Mouse (Mus musculus) erythroblast, embryonic 14.5 days (primary cell): Measurements from ENCODE around the gene Xrcc3. TPM values are rescaled to one million over a fixed set of nuclear protein-coding genes. Genes with fewer than 3 reads are reported as not detected.

Experiments
- H3K27me3 ChIP-seq: 2 replicates; pipeline ENCODE4 v1.6.1; 2012; ENCODE audit warnings: inconsistent platforms; ENCODE audit not compliant: control insufficient read depth
- H3K36me3 ChIP-seq: 2 replicates; pipeline ENCODE4 v1.6.1; 2012; ENCODE audit warnings: mild to moderate bottlenecking, inconsistent platforms; ENCODE audit not compliant: control insufficient read depth
- H3K4me1 ChIP-seq: 2 replicates; pipeline ENCODE4 v1.6.1; 2012; ENCODE audit warnings: inconsistent platforms; ENCODE audit not compliant: control insufficient read depth
- H3K4me3 ChIP-seq: replicated peaks from 2 replicates; pipeline ENCODE3; 2012; ENCODE audit warnings: moderate library complexity, mild to moderate bottlenecking, inconsistent platforms
- H3K9me3 ChIP-seq: 2 replicates; pipeline ENCODE4 v1.6.1; 2012; ENCODE audit warnings: low read length, inconsistent platforms, mixed read lengths; ENCODE audit not compliant: control insufficient read depth
- GATA1 ChIP-seq: IDR thresholded peaks from 2 replicates; pipeline ENCODE4 v1.6.1; 2012; ENCODE audit warnings: low read length, inconsistent platforms, mixed read lengths
- TAL1 ChIP-seq: IDR thresholded peaks from 3 replicates; pipeline ENCODE4 v1.6.1; 2012; ENCODE audit warnings: low read length, inconsistent platforms, mixed read lengths
- polyA plus RNA-seq: library from polyadenylated mRNA; stranded (reverse); fragments of >175 nt; gene quantifications from 2 replicates; pipeline ENCODE4 v1.2.3, GENCODE M21; 2012

Xrcc3 gene
- polyA plus RNA-seq, 1 experiment: 0.85 TPM

- Histone ChIP-seq H3K4me3 (no peak overlapping the region), H3K4me1 (peaks cover 9% of the 10 kb centered on the region), H3K9me3 (no peaks in the 10 kb centered on the region), H3K27me3 (no peaks in the 10 kb centered on the region), H3K36me3 (peaks cover 39% of the 10 kb centered on the region)
- no peak for TF ChIP-seq TAL1
- no peak for TF ChIP-seq GATA1
Measured at GRCm38 (mm10) chr12:111843470-111843869, 29.8 kb upstream of the Xrcc3 start.

GRCm38 (mm10) chr12:111842565-111843433 lies 29.1 kb upstream of the Xrcc3 start:
- Histone ChIP-seq H3K9me3 (no peaks in the 10 kb centered on the region), H3K4me1 (peaks cover 3% of the 10 kb centered on the region), H3K4me3 (no peak overlapping the region), H3K36me3 (peaks cover 46% of the 10 kb centered on the region), H3K27me3 (no peaks in the 10 kb centered on the region)
- TF ChIP-seq TAL1 (no peak), GATA1 (no peak)

- TF ChIP-seq GATA1: no peak
- TF ChIP-seq TAL1: peak; percentile 53; the same call in 2 of the 3 replicates
- Histone ChIP-seq H3K9me3 (no peaks in the 10 kb centered on the region), H3K4me3 (peak overlapping the region; percentile 57), H3K4me1 (peaks cover 58% of the 10 kb centered on the region), H3K36me3 (peaks cover 98% of the 10 kb centered on the region), H3K27me3 (no peaks in the 10 kb centered on the region)
Measured at GRCm38 (mm10) chr12:111833457-111833856, 19.8 kb upstream of the Xrcc3 start.

GRCm38 (mm10) chr12:111832643-111833042 lies 19.0 kb upstream of the Xrcc3 start:
- Histone ChIP-seq H3K27me3 (no peaks in the 10 kb centered on the region), H3K36me3 (peaks cover 99% of the 10 kb centered on the region), H3K4me1 (peaks cover 58% of the 10 kb centered on the region), H3K9me3 (no peaks in the 10 kb centered on the region), H3K4me3 (no peak overlapping the region)
- TF ChIP-seq GATA1 (no peak), TAL1 (no peak)

GRCm38 (mm10) chr12:111830375-111830774 lies 16.7 kb upstream of the Xrcc3 start:
- H3K27me3 ChIP-seq: no peaks in the 10 kb centered on the region
- peaks cover 53% of the 10 kb centered on the region for H3K4me1 ChIP-seq
- H3K4me3 ChIP-seq: no peak overlapping the region
- no peaks in the 10 kb centered on the region for H3K9me3 ChIP-seq
- no peak for TF ChIP-seq TAL1
- TF ChIP-seq GATA1: no peak
- H3K36me3 ChIP-seq: peaks cover 99% of the 10 kb centered on the region

- H3K27me3 ChIP-seq: no peaks in the 10 kb centered on the region
- H3K4me1 ChIP-seq: peaks cover 49% of the 10 kb centered on the region
- no peaks in the 10 kb centered on the region for H3K9me3 ChIP-seq
- no peak for TF ChIP-seq GATA1
- TF ChIP-seq TAL1: no peak
- H3K4me3 ChIP-seq: no peak overlapping the region
- H3K36me3 ChIP-seq: peaks cover 99% of the 10 kb centered on the region
Measured at GRCm38 (mm10) chr12:111829954-111830353, 16.3 kb upstream of the Xrcc3 start.

- peaks cover 44% of the 10 kb centered on the region for H3K4me1 ChIP-seq
- no peak overlapping the region for H3K4me3 ChIP-seq
- H3K27me3 ChIP-seq: no peaks in the 10 kb centered on the region
- no peaks in the 10 kb centered on the region for H3K9me3 ChIP-seq
- TF ChIP-seq GATA1: no peak
- TF ChIP-seq TAL1: no peak
- peaks cover 99% of the 10 kb centered on the region for H3K36me3 ChIP-seq
Measured at GRCm38 (mm10) chr12:111829447-111829846, 15.8 kb upstream of the Xrcc3 start.

- TF ChIP-seq GATA1 (no peak), TAL1 (no peak)
- Histone ChIP-seq H3K27me3 (no peaks in the 10 kb centered on the region), H3K9me3 (no peaks in the 10 kb centered on the region), H3K36me3 (peaks cover 100% of the 10 kb centered on the region), H3K4me1 (peaks cover 25% of the 10 kb centered on the region), H3K4me3 (no peak overlapping the region)
Measured at GRCm38 (mm10) chr12:111827556-111827955, 13.9 kb upstream of the Xrcc3 start.

GRCm38 (mm10) chr12:111821931-111822330 lies 8.3 kb upstream of the Xrcc3 start:
- H3K4me1 ChIP-seq: peaks cover 46% of the 10 kb centered on the region
- H3K4me3 ChIP-seq: no peak overlapping the region
- H3K27me3 ChIP-seq: no peaks in the 10 kb centered on the region
- no peak for TF ChIP-seq TAL1
- no peak for TF ChIP-seq GATA1
- H3K36me3 ChIP-seq: peaks cover 93% of the 10 kb centered on the region
- no peaks in the 10 kb centered on the region for H3K9me3 ChIP-seq

- TF ChIP-seq GATA1 (no peak), TAL1 (no peak)
- peaks cover 58% of the 10 kb centered on the region for H3K4me1 ChIP-seq
- H3K4me3 ChIP-seq: no peak overlapping the region
- H3K36me3 ChIP-seq: peaks cover 91% of the 10 kb centered on the region
- H3K27me3 ChIP-seq: no peaks in the 10 kb centered on the region
- H3K9me3 ChIP-seq: no peaks in the 10 kb centered on the region
Measured at GRCm38 (mm10) chr12:111820708-111821107, 7.0 kb upstream of the Xrcc3 start.
